Mouse (Mus musculus) kidney, postnatal 0 days (tissue): ENCODE results near the gene Tvp23a. TPM values are rescaled to one million over a fixed set of nuclear protein-coding genes. Genes with fewer than 3 reads are reported as not detected.
A peak's percentile ranks its signal among the peaks of the same experiment; 100 is the strongest.

Source experiments
- ATAC-seq: fragments of 200-750 bp; cut with Nextera tagmentation; replicated peaks from 2 replicates; pipeline ENCODE4 v1.8.0; 2017; ENCODE audit warnings: low read depth, moderate number of reproducible peaks, moderate TSS enrichment, moderate library complexity; ENCODE audit not compliant: low FRiP score
- DNase-seq: peaks from one replicate; pipeline ENCODE4 v3.0.0-alpha.2; 2016; ENCODE audit warnings: low spot score
- H3K27ac ChIP-seq: fragments of 300-500 bp; sonication (generic); 2 replicates; pipeline ENCODE4 v1.5.1; 2014; ENCODE audit warnings: mild to moderate bottlenecking
- H3K27me3 ChIP-seq: fragments of 300-500 bp; sonication (generic); 2 replicates; pipeline ENCODE4 v1.6.1; 2014; ENCODE audit warnings: low read length, mixed read lengths; ENCODE audit not compliant: insufficient read depth
- H3K36me3 ChIP-seq: fragments of 300-500 bp; sonication (generic); 2 replicates; pipeline ENCODE4 v1.6.1; 2014; ENCODE audit warnings: low read length, mixed read lengths; ENCODE audit not compliant: insufficient read depth
- H3K4me1 ChIP-seq: fragments of 300-500 bp; sonication (generic); replicated peaks from 2 replicates; pipeline ENCODE4 v1.6.1; 2014; ENCODE audit warnings: antibody characterized with exemption, low read length, mixed read lengths; ENCODE audit not compliant: insufficient read depth
- H3K4me2 ChIP-seq: fragments of 300-500 bp; sonication (generic); 2 replicates; pipeline ENCODE4 v1.6.1; 2014; ENCODE audit warnings: mild to moderate bottlenecking, low read length, moderate library complexity, mixed read lengths
- H3K4me3 ChIP-seq: fragments of 300-500 bp; sonication (generic); replicated peaks from 2 replicates; pipeline ENCODE4 v1.5.1; 2014; ENCODE audit warnings: low read depth, low read length
- H3K9ac ChIP-seq: fragments of 300-500 bp; sonication (generic); 2 replicates; pipeline ENCODE4 v1.6.1; 2014; ENCODE audit warnings: low read depth, low read length
- H3K9me3 ChIP-seq: fragments of 300-500 bp; sonication (generic); replicated peaks from 2 replicates; pipeline ENCODE4 v1.6.1; 2016; ENCODE audit warnings: low read length, inconsistent platforms, mixed read lengths
- CTCF ChIP-seq: IDR thresholded peaks from 2 replicates; pipeline ENCODE4 v1.5.1; 2016; ENCODE audit warnings: antibody characterized with exemption, low read depth, mild to moderate bottlenecking, moderate library complexity
- WGBS: fragments of 180-500 bp; shearing (Covaris S2); extraction: QIAGEN DNeasy Blood & Tissue Kit; methylation state at CpG from one replicate; pipeline ENCODE4 v1.1.7; 2014; 5-methylcytosine and 5-hydroxymethylcytosine counted together
- polyA plus RNA-seq: library from polyadenylated mRNA; unstranded; fragments of >200 nt; fragmentation: Nextera tagmentation; extraction: Ambion mirVana; gene quantifications from 2 replicates; pipeline ENCODE4 v1.2.1, GENCODE M21; 2015

Gene Tvp23a
- polyA plus RNA-seq, 1 experiment from 2014 or later: 5.9 TPM

GRCm38 (mm10) chr16:10489483-10489882 lies 42.3 kb upstream of the Tvp23a start:
- no peaks in the 10 kb centered on the region for H3K36me3 ChIP-seq
- 2% methylated on average over 9 of the region's 9 CpGs for WGBS
- no peak for TF ChIP-seq CTCF
- H3K4me1 ChIP-seq: no peaks in the 10 kb centered on the region
- H3K4me2 ChIP-seq: peak overlapping the region; percentile 48
- no peaks in the 10 kb centered on the region for H3K9me3 ChIP-seq
- H3K27ac ChIP-seq: peak overlapping the region; percentile 71
- H3K9ac ChIP-seq: peak overlapping the region; percentile 27; the same call in 1 of the 2 replicates
- DNase-seq (peak; percentile 40), ATAC-seq (no peak)
- peak overlapping the region; percentile 16; the same call in 1 of the 2 replicates for H3K4me3 ChIP-seq
- no peaks in the 10 kb centered on the region for H3K27me3 ChIP-seq

GRCm38 (mm10) chr16:10488769-10489481 lies 41.8 kb upstream of the Tvp23a start:
- Histone ChIP-seq H3K4me1 (no peaks in the 10 kb centered on the region), H3K36me3 (no peaks in the 10 kb centered on the region), H3K4me3 (no peak overlapping the region), H3K27ac (no peak overlapping the region), H3K9me3 (no peaks in the 10 kb centered on the region), H3K27me3 (no peaks in the 10 kb centered on the region), H3K9ac (no peak overlapping the region), H3K4me2 (no peak overlapping the region; the same call in 1 of the 2 replicates)
- TF ChIP-seq CTCF: no peak
- ATAC-seq (no peak), DNase-seq (no peak)
- 59% methylated on average over 7 of the region's 7 CpGs for WGBS

GRCm38 (mm10) chr16:10487895-10488493 lies 40.8 kb upstream of the Tvp23a start:
- DNase-seq: no peak
- no peaks in the 10 kb centered on the region for H3K9me3 ChIP-seq
- H3K9ac ChIP-seq: no peak overlapping the region
- TF ChIP-seq CTCF: no peak
- WGBS: 88% methylated on average over 8 of the region's 8 CpGs
- no peaks in the 10 kb centered on the region for H3K4me1 ChIP-seq
- H3K4me2 ChIP-seq: no peak overlapping the region
- H3K27me3 ChIP-seq: no peaks in the 10 kb centered on the region
- H3K36me3 ChIP-seq: no peaks in the 10 kb centered on the region
- H3K27ac ChIP-seq: no peak overlapping the region
- ATAC-seq: no peak
- H3K4me3 ChIP-seq: no peak overlapping the region

GRCm38 (mm10) chr16:10486993-10487392 lies 39.8 kb upstream of the Tvp23a start:
- H3K4me1 ChIP-seq: no peaks in the 10 kb centered on the region
- no peak overlapping the region for H3K27ac ChIP-seq
- 67% methylated on average over 3 of the region's 3 CpGs for WGBS
- no peaks in the 10 kb centered on the region for H3K9me3 ChIP-seq
- no peak for ATAC-seq
- H3K4me2 ChIP-seq: no peak overlapping the region
- no peak overlapping the region for H3K9ac ChIP-seq
- no peak for DNase-seq
- no peaks in the 10 kb centered on the region for H3K36me3 ChIP-seq
- TF ChIP-seq CTCF: no peak
- H3K4me3 ChIP-seq: no peak overlapping the region
- no peaks in the 10 kb centered on the region for H3K27me3 ChIP-seq

GRCm38 (mm10) chr16:10482343-10482742 lies 35.2 kb upstream of the Tvp23a start:
- H3K9ac ChIP-seq: no peak overlapping the region
- no peak overlapping the region for H3K27ac ChIP-seq
- no peaks in the 10 kb centered on the region for H3K27me3 ChIP-seq
- H3K4me1 ChIP-seq: no peaks in the 10 kb centered on the region
- no peaks in the 10 kb centered on the region for H3K9me3 ChIP-seq
- DNase-seq (no peak), ATAC-seq (no peak)
- no peak for TF ChIP-seq CTCF
- H3K4me3 ChIP-seq: no peak overlapping the region
- no peak overlapping the region for H3K4me2 ChIP-seq
- no peaks in the 10 kb centered on the region for H3K36me3 ChIP-seq
- WGBS: 62% methylated on average over 4 of the region's 4 CpGs

- Histone ChIP-seq H3K27me3 (no peaks in the 10 kb centered on the region), H3K9ac (no peak within 1 kb of the TSS), H3K4me3 (no peak within 1 kb of the TSS), H3K36me3 (no peaks in the 10 kb centered on the region), H3K4me2 (no peak within 1 kb of the TSS), H3K4me1 (no peaks in the 10 kb centered on the region), H3K27ac (no peak within 1 kb of the TSS), H3K9me3 (no peaks in the 10 kb centered on the region)
- DNase-seq (no peak), ATAC-seq (no peak)
- 76% methylated on average over 5 of the region's 5 CpGs for WGBS
- no peak for TF ChIP-seq CTCF
Measured at GRCm38 (mm10) chr16:10479857-10480256, 32.7 kb upstream of the Tvp23a start, which contains the start of gene Ciita. TSS of gene Ciita (plus strand) at chr16:10480059.
